Mouse (Mus musculus): ENCODE data around the gene Vps29. TPM values are rescaled to one million over a fixed set of nuclear protein-coding genes. Genes with fewer than 3 reads are reported as not detected.
A peak's percentile ranks its signal among the peaks of the same experiment; 100 is the strongest.

Gene Vps29
- total and polyA plus RNA-seq, 2 experiments from 2014 or later, result 111 to 344 TPM

- no peaks in the 10 kb centered on the region for H3K4me1 ChIP-seq (ENCODE audit: insufficient read depth, low read length)
- H3K27ac ChIP-seq, result no peak overlapping the region
- DNase-seq (ENCODE audit: low spot score) (no peak), ATAC-seq (no peak)
- no peak for TF ChIP-seq CTCF (IDR thresholded peaks at IDR 0.05; ENCODE audit: low read depth)
- H3K9ac ChIP-seq (replicated peaks; ENCODE audit: low read length), result no peak overlapping the region
- no peak overlapping the region for H3K4me3 ChIP-seq (ENCODE audit: low read length)
- no peaks in the 10 kb centered on the region for H3K27me3 ChIP-seq (ENCODE audit: insufficient read depth, low read length)
- H3K9me3 ChIP-seq (ENCODE audit: low read length), result no peaks in the 10 kb centered on the region
- H3K4me2 ChIP-seq (ENCODE audit: low read depth, low read length), result no peak overlapping the region
- WGBS, result 65% methylated on average over 3 of the region's 3 CpGs
- H3K36me3 ChIP-seq (ENCODE audit: insufficient read depth, low read length), result no peaks in the 10 kb centered on the region
Measured at GRCm38 (mm10) chr5:122334682-122335081, 19.5 kb upstream of the Vps29 start.

DNA sequence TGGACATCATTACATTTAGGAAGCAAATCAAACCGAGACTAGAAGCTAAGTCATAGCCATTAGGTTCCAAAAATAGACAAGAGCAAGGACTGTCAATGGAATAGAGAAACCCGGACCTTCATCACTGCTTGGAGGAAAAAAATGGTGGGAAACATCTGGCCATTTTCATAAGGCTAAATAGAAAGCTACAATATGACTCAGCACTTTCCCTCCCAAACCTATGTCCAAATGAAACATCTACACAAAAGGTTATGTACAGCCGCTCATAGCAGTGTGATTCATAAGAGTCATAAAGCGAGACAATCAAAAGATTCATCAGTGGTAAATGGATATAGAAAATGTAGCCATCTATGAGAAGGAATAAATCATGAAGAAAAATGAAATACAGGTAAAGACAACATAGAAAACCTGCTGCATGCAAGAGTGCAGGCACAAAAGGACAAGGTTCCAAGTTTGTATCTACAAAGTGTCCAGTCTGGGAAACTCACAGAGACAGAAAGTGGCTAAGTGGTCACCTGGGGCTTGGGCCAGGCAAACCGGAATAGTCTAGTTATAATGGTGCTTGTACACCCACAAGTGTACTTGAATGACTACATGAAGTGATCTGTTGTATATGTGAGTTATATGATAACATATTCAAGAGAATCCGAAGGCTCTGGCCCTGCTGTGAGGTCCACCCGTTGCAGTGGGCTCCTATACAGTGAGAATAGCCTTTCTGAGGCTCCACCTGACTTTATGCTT, 17.4 kb upstream of the Vps29 start:
- Histone ChIP-seq H3K4me1 (ENCODE audit: insufficient read depth, low read length) (no peaks in the 10 kb centered on the region), H3K4me2 (ENCODE audit: low read depth, low read length) (no peak overlapping the region), H3K9ac (replicated peaks; ENCODE audit: low read length) (no peak overlapping the region), H3K9me3 (ENCODE audit: low read length) (no peaks in the 10 kb centered on the region), H3K27ac (no peak overlapping the region), H3K4me3 (ENCODE audit: low read length) (no peak overlapping the region), H3K36me3 (ENCODE audit: insufficient read depth, low read length) (no peaks in the 10 kb centered on the region), H3K27me3 (ENCODE audit: insufficient read depth, low read length) (no peaks in the 10 kb centered on the region)
- TF ChIP-seq CTCF (IDR thresholded peaks at IDR 0.05; ENCODE audit: low read depth), result no peak
- ATAC-seq, result no peak
- 91% methylated on average over 7 of the region's 7 CpGs for WGBS
- DNase-seq (ENCODE audit: low spot score), result no peak

DNA sequence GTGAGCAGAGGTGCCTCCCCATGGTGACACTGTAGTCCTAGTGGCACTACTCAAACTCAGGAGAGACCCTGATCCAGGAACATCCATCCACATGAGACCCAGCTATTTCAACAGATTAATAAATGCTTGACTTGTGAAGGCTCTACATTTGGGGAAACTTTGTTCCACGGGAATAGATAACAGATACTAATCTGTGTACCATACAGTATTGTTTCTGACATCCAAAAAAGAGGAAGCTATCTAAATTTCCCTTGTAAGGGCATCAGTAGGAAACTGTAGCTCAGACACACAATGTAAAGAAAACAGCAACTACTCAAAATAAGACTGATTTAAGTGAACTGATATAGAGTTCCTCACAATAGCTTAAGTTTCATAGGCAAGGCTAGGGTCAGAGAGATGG, 11.3 kb upstream of the Vps29 start:
- no peak overlapping the region for H3K27ac ChIP-seq
- no peak overlapping the region for H3K9ac ChIP-seq (replicated peaks; ENCODE audit: low read length)
- no peaks in the 10 kb centered on the region for H3K36me3 ChIP-seq (ENCODE audit: insufficient read depth, low read length)
- WGBS, result 71% methylated on average over 1 of the region's 1 CpGs
- no peaks in the 10 kb centered on the region for H3K4me1 ChIP-seq (ENCODE audit: insufficient read depth, low read length)
- DNase-seq (ENCODE audit: low spot score), result no peak
- no peaks in the 10 kb centered on the region for H3K9me3 ChIP-seq (ENCODE audit: low read length)
- no peak overlapping the region for H3K4me3 ChIP-seq (ENCODE audit: low read length)
- no peak for ATAC-seq
- no peaks in the 10 kb centered on the region for H3K27me3 ChIP-seq (ENCODE audit: insufficient read depth, low read length)
- no peak overlapping the region for H3K4me2 ChIP-seq (ENCODE audit: low read depth, low read length)
- no peak for TF ChIP-seq CTCF (IDR thresholded peaks at IDR 0.05; ENCODE audit: low read depth)

DNA sequence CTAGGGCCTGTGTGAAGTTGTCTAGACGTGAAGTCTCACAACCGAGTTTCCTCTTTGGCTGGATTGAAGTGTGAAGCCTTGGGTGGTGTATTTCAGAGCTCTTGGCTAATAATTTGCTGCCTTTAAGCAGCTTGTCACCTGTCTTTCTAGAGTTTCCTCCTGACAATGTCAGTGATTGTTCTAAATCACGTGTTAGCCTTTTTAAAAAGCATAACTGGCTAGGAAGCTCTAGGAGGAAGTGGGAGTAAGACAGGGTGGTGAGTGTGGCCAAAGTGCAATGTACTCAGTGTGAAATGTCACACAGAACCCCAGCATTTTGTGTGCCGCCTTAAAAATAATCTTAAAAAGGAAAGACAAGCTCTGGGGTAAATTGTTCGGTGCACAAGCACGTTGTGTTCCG, 10.4 kb upstream of the Vps29 start:
- H3K27ac ChIP-seq, result no peak overlapping the region
- H3K27me3 ChIP-seq (ENCODE audit: insufficient read depth, low read length), result no peaks in the 10 kb centered on the region
- no peak for TF ChIP-seq CTCF (IDR thresholded peaks at IDR 0.05; ENCODE audit: low read depth)
- H3K9me3 ChIP-seq (ENCODE audit: low read length), result no peaks in the 10 kb centered on the region
- H3K36me3 ChIP-seq (ENCODE audit: insufficient read depth, low read length), result no peaks in the 10 kb centered on the region
- no peak for DNase-seq (ENCODE audit: low spot score)
- ATAC-seq, result no peak
- H3K4me1 ChIP-seq (ENCODE audit: insufficient read depth, low read length), result no peaks in the 10 kb centered on the region
- H3K9ac ChIP-seq (replicated peaks; ENCODE audit: low read length), result no peak overlapping the region
- no peak overlapping the region for H3K4me2 ChIP-seq (ENCODE audit: low read depth, low read length)
- H3K4me3 ChIP-seq (ENCODE audit: low read length), result no peak overlapping the region
- 51% methylated on average over 7 of the region's 7 CpGs for WGBS

DNA sequence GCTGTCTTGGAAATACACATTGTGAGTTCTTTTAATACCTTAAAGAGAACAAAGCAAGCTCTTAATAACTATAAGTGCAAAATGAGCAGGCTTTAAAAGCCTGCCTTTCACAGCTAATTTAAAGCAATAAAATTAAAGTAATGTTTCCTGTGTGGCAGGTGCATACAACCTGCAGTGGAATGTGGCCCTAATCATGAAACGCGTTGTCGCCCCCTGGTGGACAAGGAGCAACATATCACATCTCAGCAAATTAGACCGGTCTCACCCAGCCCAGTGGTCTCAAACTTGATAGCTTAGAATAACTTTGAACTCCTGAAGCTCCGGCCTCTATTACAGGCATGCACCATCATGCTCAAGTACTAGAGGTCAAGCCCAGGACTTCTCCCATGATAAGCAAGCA, 9.9 kb upstream of the Vps29 start:
- no peak overlapping the region for H3K27ac ChIP-seq
- ATAC-seq, result 0 out of 2 replicates have a peak, but pooled peaks have one; percentile 53
- H3K27me3 ChIP-seq (ENCODE audit: insufficient read depth, low read length), result no peaks in the 10 kb centered on the region
- no peak overlapping the region for H3K4me2 ChIP-seq (ENCODE audit: low read depth, low read length)
- no peaks in the 10 kb centered on the region for H3K9me3 ChIP-seq (ENCODE audit: low read length)
- peak; percentile 88 for DNase-seq (ENCODE audit: low spot score)
- no peak overlapping the region for H3K4me3 ChIP-seq (ENCODE audit: low read length)
- H3K4me1 ChIP-seq (ENCODE audit: insufficient read depth, low read length), result no peaks in the 10 kb centered on the region
- TF ChIP-seq CTCF (IDR thresholded peaks at IDR 0.05; ENCODE audit: low read depth), result peak; percentile 93
- 7% methylated on average over 5 of the region's 5 CpGs for WGBS
- no peak overlapping the region for H3K9ac ChIP-seq (replicated peaks; ENCODE audit: low read length)
- H3K36me3 ChIP-seq (ENCODE audit: insufficient read depth, low read length), result no peaks in the 10 kb centered on the region

- Histone ChIP-seq H3K36me3 (ENCODE audit: insufficient read depth, low read length) (no peaks in the 10 kb centered on the region), H3K4me3 (ENCODE audit: low read length) (no peak overlapping the region), H3K9ac (replicated peaks; ENCODE audit: low read length) (no peak overlapping the region), H3K4me1 (ENCODE audit: insufficient read depth, low read length) (no peaks in the 10 kb centered on the region), H3K4me2 (ENCODE audit: low read depth, low read length) (no peak overlapping the region), H3K9me3 (ENCODE audit: low read length) (no peaks in the 10 kb centered on the region), H3K27me3 (ENCODE audit: insufficient read depth, low read length) (no peaks in the 10 kb centered on the region), H3K27ac (no peak overlapping the region)
- peak; percentile 23 for TF ChIP-seq CTCF (IDR thresholded peaks at IDR 0.05; ENCODE audit: low read depth)
- no peak for ATAC-seq
- WGBS, result 83% methylated on average over 4 of the region's 4 CpGs
- DNase-seq (ENCODE audit: low spot score), result no peak
Measured at GRCm38 (mm10) chr5:122345777-122346176, 8.4 kb upstream of the Vps29 start.

- no peak for TF ChIP-seq CTCF (IDR thresholded peaks at IDR 0.05; ENCODE audit: low read depth)
- WGBS, result under 1% methylated on average over 34 of the region's 57 CpGs
- peaks cover 4% of the 10 kb centered on the region for H3K4me1 ChIP-seq (ENCODE audit: insufficient read depth, low read length)
- peak overlapping the region; percentile 78 for H3K27ac ChIP-seq
- H3K9ac ChIP-seq (replicated peaks; ENCODE audit: low read length), result peak overlapping the region; percentile 81
- peak; percentile 83 for ATAC-seq
- no peaks in the 10 kb centered on the region for H3K27me3 ChIP-seq (ENCODE audit: insufficient read depth, low read length)
- H3K9me3 ChIP-seq (ENCODE audit: low read length), result no peaks in the 10 kb centered on the region
- H3K4me3 ChIP-seq (ENCODE audit: low read length), result peak overlapping the region; percentile 69
- no peak for DNase-seq (ENCODE audit: low spot score)
- no peaks in the 10 kb centered on the region for H3K36me3 ChIP-seq (ENCODE audit: insufficient read depth, low read length)
- peak overlapping the region; percentile 64 for H3K4me2 ChIP-seq (ENCODE audit: low read depth, low read length)
Measured at GRCm38 (mm10) chr5:122354492-122355067, 411 bp downstream of the Vps29 start.

All from hindbrain, postnatal 0 days (tissue).